8 mouse cellular contexts compared by ENCODE assay signal in the genomic region with DNA sequence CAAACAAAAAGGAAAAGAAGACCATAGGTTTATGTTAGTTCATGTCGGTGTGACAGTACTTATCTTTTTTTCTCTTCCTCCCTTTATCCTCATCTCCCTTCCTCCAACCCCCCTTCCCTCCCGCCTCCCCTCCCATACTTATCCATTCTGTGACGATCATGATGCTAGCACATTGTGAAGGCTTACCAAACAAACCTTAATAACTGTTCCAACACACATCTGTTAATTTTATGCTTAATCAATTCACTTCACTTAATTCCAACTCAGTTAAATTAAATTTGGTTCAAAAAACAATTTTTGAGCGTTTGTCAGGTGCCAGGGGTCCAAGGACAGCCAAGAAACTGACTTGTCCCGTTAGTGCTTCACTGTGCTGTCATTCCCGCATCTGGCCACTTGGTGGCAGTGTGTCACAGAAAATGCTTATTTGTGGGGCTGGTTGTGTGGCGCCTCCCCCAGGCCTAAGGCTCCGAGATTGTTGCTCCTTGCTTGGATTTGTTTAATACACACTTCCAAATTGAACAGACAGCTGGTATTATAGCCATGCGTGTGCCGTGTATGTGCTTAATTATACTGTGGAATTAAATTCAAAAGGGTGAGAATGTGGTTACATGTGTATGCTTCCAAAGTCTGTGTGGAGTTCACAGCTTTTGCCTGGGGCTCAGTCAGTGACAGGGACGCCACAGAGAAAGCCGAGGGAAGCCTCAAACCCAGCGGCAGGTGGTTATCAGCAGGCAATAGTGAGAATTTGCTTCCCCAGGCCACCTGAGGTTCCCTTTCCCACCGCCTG.
DNase-seq lines count a peak whose midpoint lies in the region; ATAC-seq lines count a peak whose summit lies in the region.

No protein-coding gene starts in this region.

- no peak overlapping the region for H3K27ac ChIP-seq in embryonic facial prominence, embryonic 14.5 days (replicated peaks; ENCODE audit: low read depth, low read length)
- no peak overlapping the region for H3K27ac ChIP-seq in limb, embryonic 12.5 days
- H3K27ac ChIP-seq in midbrain, embryonic 15.5 days: peak overlapping the region; percentile 73

- H3K36me3 ChIP-seq in embryonic facial prominence, embryonic 14.5 days (ENCODE audit: control insufficient read depth, insufficient read depth, low read length): no peaks in the 10 kb centered on the region
- no peaks in the 10 kb centered on the region for H3K36me3 ChIP-seq in limb, embryonic 12.5 days
- no peaks in the 10 kb centered on the region for H3K36me3 ChIP-seq in midbrain, embryonic 15.5 days (replicated peaks)

- peak; percentile 64 for ATAC-seq in embryonic facial prominence, embryonic 14.5 days (ENCODE audit: low read depth)
- no peak for ATAC-seq in limb, embryonic 12.5 days (ENCODE audit: insufficient number of reproducible peaks, insufficient read depth, low FRiP score, low TSS enrichment, low read depth)
- ATAC-seq in midbrain, embryonic 15.5 days (replicated peaks): peak; percentile 79

- H3K9me3 ChIP-seq in embryonic facial prominence, embryonic 14.5 days (ENCODE audit: control insufficient read depth, low read length): no peaks in the 10 kb centered on the region
- H3K9me3 ChIP-seq in limb, embryonic 12.5 days: no peaks in the 10 kb centered on the region
- no peaks in the 10 kb centered on the region for H3K9me3 ChIP-seq in midbrain, embryonic 15.5 days

- H3K27me3 ChIP-seq in embryonic facial prominence, embryonic 14.5 days (replicated peaks; ENCODE audit: control insufficient read depth, insufficient read depth, low read length): no peaks in the 10 kb centered on the region
- no peaks in the 10 kb centered on the region for H3K27me3 ChIP-seq in limb, embryonic 12.5 days
- no peaks in the 10 kb centered on the region for H3K27me3 ChIP-seq in midbrain, embryonic 15.5 days (replicated peaks)

- H3K4me2 ChIP-seq in embryonic facial prominence, embryonic 14.5 days (ENCODE audit: low read depth, low read length): peak overlapping the region; percentile 35
- H3K4me2 ChIP-seq in limb, embryonic 12.5 days: peak overlapping the region; percentile 42
- peak overlapping the region; percentile 24 for H3K4me2 ChIP-seq in midbrain, embryonic 15.5 days

- H3K4me1 ChIP-seq in embryonic facial prominence, embryonic 14.5 days (ENCODE audit: control insufficient read depth, insufficient read depth, low read length): 0 out of 2 replicates have a peak, but pooled peaks cover 4% of the 10 kb centered on the region
- H3K4me1 ChIP-seq in limb, embryonic 12.5 days (replicated peaks): peaks cover 18% of the 10 kb centered on the region
- H3K4me1 ChIP-seq in midbrain, embryonic 15.5 days: peaks cover 16% of the 10 kb centered on the region

- H3K9ac ChIP-seq in embryonic facial prominence, embryonic 14.5 days (ENCODE audit: low read depth, low read length): peak overlapping the region; percentile 26; the same call in 1 of the 2 replicates
- H3K9ac ChIP-seq in limb, embryonic 12.5 days (replicated peaks): 0 out of 2 replicates have a peak overlapping the region, but pooled peaks have one; percentile 42
- H3K9ac ChIP-seq in midbrain, embryonic 15.5 days: 0 out of 2 replicates have a peak overlapping the region, but pooled peaks have one; percentile 9

- 14% methylated on average over 14 of the region's 14 CpGs for WGBS in embryonic facial prominence, embryonic 14.5 days
- 16% methylated on average over 14 of the region's 14 CpGs for WGBS in limb, embryonic 12.5 days
- 9% methylated on average over 14 of the region's 14 CpGs for WGBS in midbrain, embryonic 15.5 days

- no peak overlapping the region for H3K4me3 ChIP-seq in embryonic facial prominence, embryonic 14.5 days (ENCODE audit: low read depth, low read length)
- no peak overlapping the region for H3K4me3 ChIP-seq in limb, embryonic 12.5 days (replicated peaks)
- H3K4me3 ChIP-seq in midbrain, embryonic 15.5 days: no peak overlapping the region

- DNase-seq in 416B (ENCODE audit: low read depth): peak; percentile 87
- DNase-seq in adrenal gland, postnatal 4 days (ENCODE audit: low spot score in 2 of 2): peak; percentile 74 to 80
- DNase-seq in embryonic facial prominence, embryonic 14.5 days (ENCODE audit: low spot score): peak; percentile 80
- peak; percentile 89 for DNase-seq in heart, adult 8-10 months (ENCODE audit: low spot score)
- DNase-seq in kidney, adult 8-10 months: peak; percentile 65 to 87
- DNase-seq in spleen, adult 18-20 months: peak; percentile 63 to 82
